Mouse (Mus musculus) myocyte (in vitro differentiated cells): ENCODE measurements around the gene Xylb. TPM values are rescaled to one million over a fixed set of nuclear protein-coding genes. Genes with fewer than 3 reads are reported as not detected.
A peak's percentile ranks its signal among the peaks of the same experiment; 100 is the strongest.

Source experiments
- H3K27me3 ChIP-seq: one replicate; pipeline ENCODE4 v1.6.1; 2011; ENCODE audit not compliant: control insufficient read depth, insufficient read depth, insufficient read length
- H3K36me3 ChIP-seq: one replicate; pipeline ENCODE4 v1.6.1; 2011; ENCODE audit not compliant: control insufficient read depth, insufficient read depth
- H3K4me2 ChIP-seq: one replicate; pipeline ENCODE4 v1.6.1; 2011; ENCODE audit warnings: low read depth, control low read depth
- H3K4me3 ChIP-seq: one replicate; pipeline ENCODE4 v1.5.1; 2011; ENCODE audit warnings: mild to moderate bottlenecking, control low read depth, moderate library complexity
- H3K79me2 ChIP-seq: one replicate; pipeline ENCODE4 v1.6.1; 2011; ENCODE audit not compliant: control insufficient read depth, insufficient read depth
- H3ac ChIP-seq: one replicate; pipeline ENCODE4 v1.6.1; 2011; ENCODE audit not compliant: control insufficient read depth, insufficient read length
- CEBPB ChIP-seq: IDR thresholded peaks from 2 replicates; pipeline ENCODE4 v1.6.1; 2011; ENCODE audit warnings: mild to moderate bottlenecking, moderate library complexity; ENCODE audit not compliant: poor library complexity, insufficient read depth, severe bottlenecking
- E2F4 ChIP-seq: IDR thresholded peaks from one replicate; pipeline ENCODE4 v1.6.1; 2011; ENCODE audit warnings: mild to moderate bottlenecking, control low read depth, moderate library complexity; ENCODE audit not compliant: insufficient read depth
- MAX ChIP-seq: IDR thresholded peaks from one replicate; pipeline ENCODE4 v1.6.1; 2011; ENCODE audit warnings: low read depth, mild to moderate bottlenecking, control low read depth
- MYOD1 ChIP-seq, 3 experiments: IDR thresholded peaks; one replicate each; pipeline ENCODE4 v1.6.1; 2011; ENCODE audit warnings: control low read depth in 2 of 3, low read depth in 2 of 3, mild to moderate bottlenecking in 2 of 3, moderate library complexity in 1 of 3; ENCODE audit not compliant: insufficient read length in 2 of 3, control insufficient read depth in 1 of 3
- MYOG ChIP-seq, 3 experiments: IDR thresholded peaks; one replicate each; pipeline ENCODE4 v1.6.1; 2011; ENCODE audit warnings: control low read depth in 2 of 3, low read depth in 2 of 3, mild to moderate bottlenecking in 2 of 3; ENCODE audit not compliant: insufficient read length in 2 of 3, control insufficient read depth in 1 of 3, insufficient read depth in 1 of 3
- POLR2A ChIP-seq: IDR thresholded peaks from one replicate; pipeline ENCODE4 v1.6.1; 2011; ENCODE audit warnings: low read depth, mild to moderate bottlenecking, control low read depth, moderate library complexity; ENCODE audit not compliant: insufficient read length
- POLR2AphosphoS2 ChIP-seq: IDR thresholded peaks from one replicate; pipeline ENCODE4 v1.6.1; 2011; ENCODE audit warnings: low read depth, control low read depth; ENCODE audit not compliant: insufficient read length
- REST ChIP-seq: IDR thresholded peaks from one replicate; pipeline ENCODE4 v1.6.1; 2011; ENCODE audit warnings: mild to moderate bottlenecking, control low read depth, moderate library complexity; ENCODE audit not compliant: insufficient read depth, insufficient read length
- SRF ChIP-seq: IDR thresholded peaks from one replicate; pipeline ENCODE4 v1.6.1; 2011; ENCODE audit warnings: low read depth; ENCODE audit not compliant: control insufficient read depth, insufficient read length
- TCF12 ChIP-seq: IDR thresholded peaks from one replicate; pipeline ENCODE4 v1.6.1; 2011; ENCODE audit warnings: mild to moderate bottlenecking, control low read depth; ENCODE audit not compliant: poor library complexity, insufficient read depth, severe bottlenecking
- TCF3 ChIP-seq: IDR thresholded peaks from one replicate; pipeline ENCODE4 v1.6.1; 2011; ENCODE audit warnings: low read depth, control low read depth; ENCODE audit not compliant: insufficient read length
- USF1 ChIP-seq: IDR thresholded peaks from one replicate; pipeline ENCODE4 v1.6.1; 2011; ENCODE audit warnings: low read depth, mild to moderate bottlenecking, control low read depth, moderate library complexity
- polyA plus RNA-seq: library from polyadenylated mRNA; unstranded; fragments of >200 nt; fragmentation: generic; extraction: Trizol; gene quantifications from one replicate; pipeline ENCODE4 v1.2.1, GENCODE M21; 2012; ENCODE audit warnings: missing spikeins

The Xylb gene
- polyA plus RNA-seq, 1 experiment: 1.7 TPM

DNA sequence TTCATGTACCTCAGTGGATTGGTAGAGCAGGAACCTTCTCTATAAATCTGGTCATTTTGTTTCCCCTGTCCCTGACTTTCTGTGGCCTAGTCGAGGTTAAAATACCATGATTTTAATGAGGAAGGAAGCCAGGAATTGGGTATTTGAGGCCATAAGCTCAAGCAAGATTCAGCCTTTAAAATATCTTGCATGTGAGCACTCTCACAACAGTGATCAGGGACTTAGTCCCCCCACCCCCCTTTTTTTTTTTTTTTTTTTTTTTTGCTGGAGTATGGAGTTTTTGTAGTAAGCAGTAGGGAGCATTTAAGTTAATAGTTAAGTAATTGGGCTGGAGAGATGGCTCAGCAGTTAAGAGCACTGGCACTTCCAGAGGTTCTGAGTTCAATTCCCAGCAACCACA, 33.1 kb upstream of the Xylb start:
- H3K27me3 ChIP-seq: no peaks in the 10 kb centered on the region
- H3ac ChIP-seq: no peak overlapping the region
- H3K4me3 ChIP-seq: no peak overlapping the region
- TF ChIP-seq MYOG (IDR thresholded peaks at IDR 0.05; ENCODE audit: control insufficient read depth in 1 of 3, insufficient read depth in 1 of 3, insufficient read length in 2 of 3, low read depth in 2 of 3) (no peak), USF1 (no peak), REST (no peak), TCF3 (no peak), MYOD1 (IDR thresholded peaks at IDR 0.05; ENCODE audit: control insufficient read depth in 1 of 3, insufficient read length in 2 of 3, low read depth in 2 of 3) (no peak), TCF12 (no peak), MAX (no peak), CEBPB (no peak), POLR2A (no peak), SRF (no peak), E2F4 (no peak), POLR2AphosphoS2 (no peak)
- peaks cover 27% of the 10 kb centered on the region for H3K79me2 ChIP-seq
- H3K4me2 ChIP-seq: peak overlapping the region; percentile 92
- no peaks in the 10 kb centered on the region for H3K36me3 ChIP-seq

DNA sequence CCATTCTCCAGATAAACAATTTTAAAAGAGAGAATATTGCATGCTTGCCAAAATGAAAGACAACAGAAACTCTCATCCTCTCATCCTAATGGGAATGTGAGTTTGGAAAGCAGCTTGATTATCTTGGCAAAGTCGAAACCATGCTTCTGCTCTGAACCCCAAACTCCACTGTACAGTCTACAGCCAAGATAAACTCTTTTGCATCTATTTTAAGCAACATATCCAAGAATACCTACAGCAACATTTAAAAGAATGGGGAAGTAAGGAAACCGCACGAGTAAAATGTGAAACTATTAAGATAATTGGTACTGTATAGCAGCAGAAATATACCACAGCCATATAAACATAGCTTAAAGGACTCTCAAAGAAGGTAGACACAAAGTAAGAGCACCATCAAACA, 28.7 kb upstream of the Xylb start:
- H3K79me2 ChIP-seq: no peaks in the 10 kb centered on the region
- H3K4me3 ChIP-seq: no peak overlapping the region
- no peak for TF ChIP-seq TCF3
- no peak for TF ChIP-seq USF1
- TF ChIP-seq SRF: no peak
- no peak for TF ChIP-seq MYOD1 (IDR thresholded peaks at IDR 0.05; ENCODE audit: control insufficient read depth in 1 of 3, insufficient read length in 2 of 3, low read depth in 2 of 3)
- no peak for TF ChIP-seq E2F4
- TF ChIP-seq MYOG (IDR thresholded peaks at IDR 0.05; ENCODE audit: control insufficient read depth in 1 of 3, insufficient read depth in 1 of 3, insufficient read length in 2 of 3, low read depth in 2 of 3): no peak
- TF ChIP-seq POLR2AphosphoS2: no peak
- TF ChIP-seq REST: no peak
- no peak overlapping the region for H3K4me2 ChIP-seq
- H3K36me3 ChIP-seq: no peaks in the 10 kb centered on the region
- H3K27me3 ChIP-seq: no peaks in the 10 kb centered on the region
- H3ac ChIP-seq: no peak overlapping the region

DNA sequence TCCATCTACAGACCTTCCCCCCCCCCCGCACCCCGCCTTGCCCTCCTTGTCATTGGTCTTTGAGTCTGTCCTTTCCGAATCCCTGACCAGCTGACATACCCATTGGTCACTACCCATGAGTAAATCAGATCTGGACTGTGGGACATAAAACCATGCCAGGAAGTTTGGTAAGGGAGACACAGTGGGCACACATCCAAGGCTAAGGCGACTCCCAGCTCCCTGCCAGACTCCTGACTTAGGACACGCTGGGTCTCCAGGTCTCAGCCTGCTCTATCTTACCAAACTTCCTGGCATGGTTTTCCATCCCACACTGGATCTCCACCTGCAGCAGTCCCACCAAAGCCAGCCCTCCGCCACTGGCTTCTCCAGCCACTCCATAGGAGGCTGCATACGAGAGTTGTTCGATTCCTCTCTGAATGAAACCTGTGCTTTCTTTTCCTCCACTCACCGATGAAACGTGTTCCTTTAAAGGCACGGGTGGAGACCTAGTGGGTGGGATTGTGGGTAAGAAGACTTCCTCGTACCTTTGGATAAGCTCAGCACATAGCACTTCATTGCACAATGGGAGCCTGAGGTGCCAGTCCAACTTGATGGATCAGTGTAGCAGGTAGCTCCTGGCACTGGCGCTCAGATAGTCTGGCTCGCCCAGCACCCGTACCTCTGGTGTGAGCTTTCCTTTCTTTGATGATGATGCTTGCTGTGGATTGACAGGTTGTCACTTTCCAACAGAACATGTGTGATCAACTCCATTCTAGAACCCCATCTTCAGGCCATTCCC, 26.8 kb upstream of the Xylb start:
- Histone ChIP-seq H3K27me3 (no peaks in the 10 kb centered on the region), H3K4me2 (no peak overlapping the region), H3K36me3 (no peaks in the 10 kb centered on the region), H3ac (no peak overlapping the region), H3K4me3 (no peak overlapping the region), H3K79me2 (no peaks in the 10 kb centered on the region)
- TF ChIP-seq MYOD1 (IDR thresholded peaks at IDR 0.05; ENCODE audit: control insufficient read depth in 1 of 3, insufficient read length in 2 of 3, low read depth in 2 of 3) (no peak), POLR2A (no peak), REST (no peak), SRF (no peak), MYOG (IDR thresholded peaks at IDR 0.05; ENCODE audit: control insufficient read depth in 1 of 3, insufficient read depth in 1 of 3, insufficient read length in 2 of 3, low read depth in 2 of 3) (no peak), TCF12 (no peak), E2F4 (no peak), TCF3 (no peak), POLR2AphosphoS2 (no peak)

DNA sequence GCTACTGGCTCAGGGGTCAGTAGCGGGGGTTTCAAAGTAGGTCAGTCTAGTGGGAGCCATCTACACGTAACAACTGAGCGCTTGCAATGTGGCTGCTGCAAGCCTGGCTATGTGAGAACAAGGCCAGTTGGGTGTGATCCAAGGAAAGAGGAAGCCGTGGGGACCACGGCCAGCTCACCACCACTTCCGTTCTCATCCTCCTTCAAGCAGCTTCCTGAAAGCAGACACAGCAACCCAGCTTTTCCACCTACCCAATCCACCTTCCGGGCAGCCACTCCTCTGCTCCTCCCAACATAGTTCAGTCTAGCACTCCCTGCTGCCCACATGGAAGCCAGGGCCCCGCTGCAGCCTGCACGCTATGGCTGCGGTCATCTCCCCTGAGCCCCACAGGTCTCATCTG, 22.9 kb upstream of the Xylb start:
- no peak overlapping the region for H3ac ChIP-seq
- H3K79me2 ChIP-seq: peaks cover 4% of the 10 kb centered on the region
- no peak for TF ChIP-seq POLR2AphosphoS2
- no peak for TF ChIP-seq POLR2A
- TF ChIP-seq SRF: no peak
- TF ChIP-seq USF1: no peak
- no peak for TF ChIP-seq REST
- no peak for TF ChIP-seq MYOD1 (IDR thresholded peaks at IDR 0.05; ENCODE audit: control insufficient read depth in 1 of 3, insufficient read length in 2 of 3, low read depth in 2 of 3)
- no peak for TF ChIP-seq CEBPB
- no peak for TF ChIP-seq E2F4
- no peak for TF ChIP-seq TCF12
- no peak for TF ChIP-seq MAX
- TF ChIP-seq MYOG (IDR thresholded peaks at IDR 0.05; ENCODE audit: control insufficient read depth in 1 of 3, insufficient read depth in 1 of 3, insufficient read length in 2 of 3, low read depth in 2 of 3): no peak
- TF ChIP-seq TCF3: no peak
- H3K27me3 ChIP-seq: no peaks in the 10 kb centered on the region
- H3K4me2 ChIP-seq: no peak overlapping the region
- H3K4me3 ChIP-seq: no peak overlapping the region
- no peaks in the 10 kb centered on the region for H3K36me3 ChIP-seq
